Mouse (Mus musculus): ENCODE measurements around the gene RPS10-NUDT3.

DNA sequence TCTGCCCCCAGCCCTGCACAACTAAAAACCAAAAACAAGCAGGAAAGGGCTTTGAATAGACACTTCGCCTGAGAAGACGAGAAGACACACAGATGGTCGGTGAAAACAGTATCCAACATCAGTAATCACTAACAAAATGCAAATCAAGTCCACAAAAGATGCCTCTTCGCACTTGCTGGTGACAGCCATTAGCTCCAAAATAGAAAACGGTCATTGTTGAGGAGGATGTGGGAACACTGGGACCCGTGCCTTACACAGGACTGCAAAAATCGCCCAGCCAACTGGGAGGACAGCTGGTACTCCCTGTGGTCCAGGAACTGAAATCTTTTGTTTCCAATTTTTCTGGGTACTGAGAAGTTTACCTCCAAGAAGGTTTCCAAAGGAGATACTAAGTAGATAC lies 38.9 kb upstream of the RPS10-NUDT3 start:
- no peak for TF ChIP-seq POLR2A (IDR thresholded peaks at IDR 0.05; ENCODE audit: borderline replicate concordance, extremely low read depth, insufficient read depth, insufficient read length, poor library complexity, severe bottlenecking)
- TF ChIP-seq CTCF (IDR thresholded peaks at IDR 0.05; ENCODE audit: borderline replicate concordance, extremely low read depth, insufficient read depth, insufficient read length) = no peak
